Mouse (Mus musculus): Measurements from ENCODE around the gene Plin2. TPM values are rescaled to one million over a fixed set of nuclear protein-coding genes. Genes with fewer than 3 reads are reported as not detected.
"Not testable (repeated sequence)": the region's sequence is repeated elsewhere in the genome, so short reads cannot be mapped to it uniquely, and the experiment has no call there.

The Plin2 gene
- polyA plus RNA-seq, 1 experiment from 2014 or later, result 220 TPM

DNA sequence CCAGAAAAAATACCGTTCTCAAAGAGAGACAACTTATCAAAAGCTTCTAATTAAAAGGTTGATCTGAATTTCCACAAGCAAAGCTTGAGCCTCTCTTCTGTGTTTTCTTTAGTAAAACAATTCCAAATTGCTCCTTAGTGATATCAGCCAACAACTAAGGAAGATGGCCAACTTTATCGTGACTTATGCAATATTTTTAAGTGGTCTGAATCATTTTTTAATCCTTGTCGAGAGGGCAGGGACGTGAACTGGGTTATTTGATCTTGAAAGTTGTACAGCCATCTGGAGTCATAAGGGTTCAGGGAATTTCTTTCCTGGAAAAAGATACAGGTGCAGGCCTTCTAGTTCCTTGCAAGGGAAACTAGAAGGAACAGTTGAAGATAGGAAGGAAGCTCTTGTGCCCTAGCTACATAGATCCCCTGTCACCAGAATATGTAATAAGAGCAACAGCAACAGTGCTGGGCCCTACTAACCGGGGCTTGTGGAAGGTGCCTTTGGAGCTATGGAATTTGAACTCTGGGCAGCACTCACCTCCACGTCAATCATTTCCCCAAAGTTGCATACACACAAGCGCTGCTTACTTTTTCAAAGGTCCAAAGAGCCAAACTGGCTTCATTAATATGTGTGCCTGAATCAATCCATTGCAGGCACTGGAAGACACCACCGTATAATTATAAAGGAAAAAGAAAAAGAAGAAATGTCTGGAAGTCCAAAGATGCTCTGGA, 884 bp upstream of the Plin2 start:
- H3K4me3 ChIP-seq (ENCODE audit: low read depth, low read length), result no peak overlapping the region
- ATAC-seq, result no peak
- H3K27ac ChIP-seq (ENCODE audit: low read length), result peak overlapping the region; percentile 95
- 0 out of 2 replicates have a peak overlapping the region, but pooled peaks have one; percentile 76 for H3K9ac ChIP-seq (replicated peaks; ENCODE audit: low read depth)
- 0 out of 2 replicates have a peak, but pooled peaks have one; percentile 23 for TF ChIP-seq EP300 (IDR thresholded peaks at IDR 0.05)
- no peak for TF ChIP-seq CTCF (IDR thresholded peaks at IDR 0.05)
- peak overlapping the region; percentile 65 for H3K4me2 ChIP-seq (replicated peaks; ENCODE audit: low read depth, low read length)
- 54% methylated on average over 8 of the region's 8 CpGs for WGBS
- peak; percentile 68 for DNase-seq (ENCODE audit: low spot score)
- no peaks in the 10 kb centered on the region; the same call in 1 of the 2 replicates for H3K36me3 ChIP-seq (ENCODE audit: insufficient read depth, low read length)
- H3K4me1 ChIP-seq (ENCODE audit: insufficient read depth, low read depth, low read length), result peaks cover 7% of the 10 kb centered on the region; the same call in 1 of the 2 replicates
- no peaks in the 10 kb centered on the region for H3K27me3 ChIP-seq (replicated peaks; ENCODE audit: insufficient read depth, low read length)
- no peaks in the 10 kb centered on the region for H3K9me3 ChIP-seq (ENCODE audit: low read length)

GRCm38 (mm10) chr4:86669241-86669753, 563 bp downstream of the Plin2 start:
- Histone ChIP-seq H3K4me2 (replicated peaks; ENCODE audit: low read depth, low read length) (peak overlapping the region; percentile 65), H3K27ac (ENCODE audit: low read length) (peak overlapping the region; percentile 95), H3K9ac (replicated peaks; ENCODE audit: low read depth) (peak overlapping the region; percentile 76), H3K4me3 (ENCODE audit: low read depth, low read length) (peak overlapping the region; percentile 75)
- not testable (repeated sequence) for H3K9me3 ChIP-seq (ENCODE audit: low read length); H3K36me3 ChIP-seq (ENCODE audit: insufficient read depth, low read length); H3K4me1 ChIP-seq (ENCODE audit: insufficient read depth, low read depth, low read length); H3K27me3 ChIP-seq (replicated peaks; ENCODE audit: insufficient read depth, low read length)
- peak; percentile 57 for DNase-seq (ENCODE audit: low spot score)
- ATAC-seq, result peak; percentile 77
- 7% methylated on average over 4 of the region's 6 CpGs for WGBS

GRCm38 (mm10) chr4:86668290-86669000, 1.4 kb downstream of the Plin2 start:
- TF ChIP-seq EP300 (IDR thresholded peaks at IDR 0.05) (no peak), CTCF (IDR thresholded peaks at IDR 0.05) (no peak)
- ATAC-seq (no peak), DNase-seq (ENCODE audit: low spot score) (no peak)
- Histone ChIP-seq H3K9ac (replicated peaks; ENCODE audit: low read depth) (peak overlapping the region; percentile 76), H3K4me3 (ENCODE audit: low read depth, low read length) (peak overlapping the region; percentile 75), H3K4me2 (replicated peaks; ENCODE audit: low read depth, low read length) (peak overlapping the region; percentile 65), H3K27me3 (replicated peaks; ENCODE audit: insufficient read depth, low read length) (no peaks in the 10 kb centered on the region), H3K27ac (ENCODE audit: low read length) (peak overlapping the region; percentile 95; the same call in 1 of the 2 replicates), H3K9me3 (ENCODE audit: low read length) (no peaks in the 10 kb centered on the region), H3K4me1 (ENCODE audit: insufficient read depth, low read depth, low read length) (peaks cover 7% of the 10 kb centered on the region; the same call in 1 of the 2 replicates), H3K36me3 (ENCODE audit: insufficient read depth, low read length) (no peaks in the 10 kb centered on the region; the same call in 1 of the 2 replicates)
- 92% methylated on average over 14 of the region's 14 CpGs for WGBS

- Histone ChIP-seq H3K4me1 (ENCODE audit: insufficient read depth, low read depth, low read length) (peaks cover 3% of the 10 kb centered on the region; the same call in 1 of the 2 replicates), H3K4me2 (replicated peaks; ENCODE audit: low read depth, low read length) (no peak overlapping the region), H3K4me3 (ENCODE audit: low read depth, low read length) (no peak overlapping the region), H3K9ac (replicated peaks; ENCODE audit: low read depth) (no peak overlapping the region), H3K9me3 (ENCODE audit: low read length) (no peaks in the 10 kb centered on the region), H3K36me3 (ENCODE audit: insufficient read depth, low read length) (peaks cover 5% of the 10 kb centered on the region; the same call in 1 of the 2 replicates), H3K27ac (ENCODE audit: low read length) (peak overlapping the region; percentile 11; the same call in 1 of the 2 replicates), H3K27me3 (replicated peaks; ENCODE audit: insufficient read depth, low read length) (no peaks in the 10 kb centered on the region)
- no peak for TF ChIP-seq EP300 (IDR thresholded peaks at IDR 0.05)
- TF ChIP-seq CTCF (IDR thresholded peaks at IDR 0.05), result no peak
- no peak for ATAC-seq
- WGBS, result 61% methylated on average over 3 of the region's 3 CpGs
- DNase-seq (ENCODE audit: low spot score), result peak; percentile 52
Measured at GRCm38 (mm10) chr4:86665596-86665995, 4.3 kb downstream of the Plin2 start.

DNA sequence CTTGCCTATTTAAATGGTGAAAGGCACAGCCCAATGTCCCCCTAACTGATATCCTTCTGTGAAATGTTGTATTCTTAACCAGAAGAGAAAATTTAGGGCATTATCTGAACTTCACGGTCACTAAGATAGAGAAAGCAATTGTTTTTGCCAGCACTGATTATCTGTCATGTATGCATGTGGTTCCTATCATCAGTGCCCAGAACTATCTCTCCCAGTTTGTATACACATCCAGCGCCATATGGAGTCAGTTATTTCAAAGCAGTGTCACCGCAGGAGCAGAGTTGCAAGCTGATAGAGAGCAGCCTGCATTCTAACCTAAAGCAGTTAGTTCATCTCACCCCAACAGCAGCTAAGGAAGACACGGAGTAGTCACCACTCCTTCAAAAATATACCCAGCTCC, 5.9 kb downstream of the Plin2 start:
- H3K9ac ChIP-seq (replicated peaks; ENCODE audit: low read depth), result no peak overlapping the region

DNA sequence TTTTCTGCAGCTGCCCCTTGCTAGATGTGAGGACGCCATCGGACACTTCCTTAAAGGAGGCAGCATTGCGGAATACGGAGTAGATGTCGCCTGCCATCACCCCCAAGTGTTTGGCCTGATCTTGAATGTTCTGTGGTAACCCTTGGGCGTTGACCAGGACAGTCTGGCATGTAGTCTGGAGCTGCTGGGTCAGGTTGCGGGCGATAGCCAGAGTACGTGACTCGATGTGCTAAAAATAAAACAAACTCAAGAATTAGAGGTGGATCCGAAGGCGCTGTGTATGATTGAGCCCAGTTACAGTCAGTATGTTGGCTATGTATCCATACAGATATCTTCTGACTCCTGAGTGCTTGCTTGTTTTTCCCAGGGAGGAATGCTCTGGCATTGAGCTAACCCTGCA, 12.7 kb downstream of the Plin2 start:
- H3K4me1 ChIP-seq (ENCODE audit: insufficient read depth, low read depth, low read length), result no peaks in the 10 kb centered on the region
- no peak overlapping the region for H3K9ac ChIP-seq (replicated peaks; ENCODE audit: low read depth)
- DNase-seq (ENCODE audit: low spot score) (peak; percentile 79), ATAC-seq (peak; percentile 84)
- no peak overlapping the region for H3K4me3 ChIP-seq (ENCODE audit: low read depth, low read length)
- no peak overlapping the region for H3K4me2 ChIP-seq (replicated peaks; ENCODE audit: low read depth, low read length)
- 73% methylated on average over 12 of the region's 12 CpGs for WGBS
- peaks cover 30% of the 10 kb centered on the region for H3K36me3 ChIP-seq (ENCODE audit: insufficient read depth, low read length)
- no peaks in the 10 kb centered on the region for H3K9me3 ChIP-seq (ENCODE audit: low read length)
- no peaks in the 10 kb centered on the region for H3K27me3 ChIP-seq (replicated peaks; ENCODE audit: insufficient read depth, low read length)
- no peak overlapping the region for H3K27ac ChIP-seq (ENCODE audit: low read length)
- TF ChIP-seq EP300 (IDR thresholded peaks at IDR 0.05) (no peak), CTCF (IDR thresholded peaks at IDR 0.05) (no peak)

More for the DNA sequence above, 5.9 kb downstream of the Plin2 start:
- Histone ChIP-seq H3K27me3 (replicated peaks; ENCODE audit: insufficient read depth, low read length) (no peaks in the 10 kb centered on the region), H3K27ac (ENCODE audit: low read length) (no peak overlapping the region), H3K4me1 (ENCODE audit: insufficient read depth, low read depth, low read length) (peaks cover under 1% of the 10 kb centered on the region; the same call in 1 of the 2 replicates), H3K4me2 (replicated peaks; ENCODE audit: low read depth, low read length) (no peak overlapping the region), H3K9me3 (ENCODE audit: low read length) (no peaks in the 10 kb centered on the region), H3K4me3 (ENCODE audit: low read depth, low read length) (no peak overlapping the region), H3K36me3 (ENCODE audit: insufficient read depth, low read length) (peaks cover 12% of the 10 kb centered on the region)
- DNase-seq (ENCODE audit: low spot score), result peak; percentile 82
- TF ChIP-seq EP300 (IDR thresholded peaks at IDR 0.05) (peak; percentile 58; the same call in 1 of the 2 replicates), CTCF (IDR thresholded peaks at IDR 0.05) (no peak)
- peak; percentile 85 for ATAC-seq
- WGBS, result 51% methylated on average over 4 of the region's 4 CpGs

DNA sequence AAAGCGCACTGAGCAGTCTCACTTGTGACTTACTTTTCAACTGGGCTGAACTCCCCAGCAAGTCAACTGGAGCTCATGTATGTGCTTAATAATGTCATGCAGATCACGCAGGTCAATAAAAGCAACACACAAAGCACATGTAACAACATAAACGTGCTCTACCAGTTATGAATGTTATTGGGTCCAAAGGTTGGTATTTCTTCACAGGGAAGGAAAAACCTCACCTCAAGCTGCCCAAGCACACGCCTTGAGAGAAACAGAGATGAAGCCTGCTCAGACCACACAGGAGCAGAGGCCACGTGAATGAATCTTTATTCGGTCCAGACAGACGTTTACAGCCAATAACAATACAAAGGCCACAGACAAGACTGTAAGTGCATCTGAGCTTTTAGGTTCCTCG, 13.4 kb downstream of the Plin2 start:
- H3K27me3 ChIP-seq (replicated peaks; ENCODE audit: insufficient read depth, low read length); H3K4me2 ChIP-seq (replicated peaks; ENCODE audit: low read depth, low read length); H3K4me3 ChIP-seq (ENCODE audit: low read depth, low read length); H3K9ac ChIP-seq (replicated peaks; ENCODE audit: low read depth); H3K27ac ChIP-seq (ENCODE audit: low read length); DNase-seq (ENCODE audit: low spot score); H3K9me3 ChIP-seq (ENCODE audit: low read length); ATAC-seq; H3K4me1 ChIP-seq (ENCODE audit: insufficient read depth, low read depth, low read length): not testable (repeated sequence)
- 94% methylated on average over 8 of the region's 8 CpGs for WGBS
- H3K36me3 ChIP-seq (ENCODE audit: insufficient read depth, low read length), result peaks cover 29% of the 10 kb centered on the region
